ENCODE assay signal across 22 mouse cellular contexts in the genomic region with DNA sequence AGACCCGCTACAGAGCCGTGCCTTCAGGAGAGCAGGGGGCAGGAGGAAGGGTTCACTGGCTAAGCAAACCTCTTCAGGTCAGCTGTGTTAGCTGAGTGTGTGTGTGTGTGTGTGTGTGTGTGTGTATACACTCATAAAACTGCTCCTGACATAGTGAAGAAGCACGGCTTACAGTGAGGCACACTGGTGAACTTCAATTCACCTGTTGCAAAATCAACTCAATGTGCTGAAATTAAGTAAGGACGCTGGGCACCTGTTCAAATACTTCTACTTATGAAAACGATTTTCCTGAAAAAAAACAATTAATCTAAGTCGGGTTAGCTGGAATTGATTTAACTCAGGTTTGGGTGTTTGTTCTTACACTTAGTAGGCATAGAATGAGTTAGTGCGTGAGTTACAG.
DNase-seq lines count a peak whose midpoint lies in the region; ATAC-seq and TF ChIP-seq lines count a peak whose summit lies in the region.
"Had no signal": no experiment of that assay in that cellular context is flagged by ENCODE, and none has a peak within 500 bp of the region (broad histone marks: within the 10 kb centered on the region; RNA-seq: fewer than 3 reads in every experiment).

No protein-coding gene starts in this region.

- intact Hi-C loops in left cerebral cortex, postnatal 25 days (cut with DNase I): no loop called here

- no peaks in the 10 kb centered on the region for H3K36me3 ChIP-seq in liver, postnatal 0 days (replicated peaks; ENCODE audit: insufficient read depth, low read length)
- H3K36me3 ChIP-seq in liver, embryonic 11.5 days (ENCODE audit: control insufficient read depth, insufficient read depth, low read length): no peaks in the 10 kb centered on the region
- H3K36me3 ChIP-seq in lung, embryonic 14.5 days (ENCODE audit: insufficient read depth): no peaks in the 10 kb centered on the region
- no peaks in the 10 kb centered on the region for H3K36me3 ChIP-seq in stomach, postnatal 0 days (ENCODE audit: control insufficient read depth, insufficient read depth, low read length)
- no peaks in the 10 kb centered on the region for H3K36me3 ChIP-seq in midbrain, embryonic 14.5 days (ENCODE audit: control insufficient read depth, insufficient read depth, low read length)
- H3K36me3 ChIP-seq: embryonic facial prominence, embryonic 13.5 days; heart, embryonic 13.5 days; limb, embryonic 10.5 days; liver, embryonic 12.5 days; midbrain, embryonic 10.5 days; neural tube, embryonic 15.5 days had no signal

- no peak for TF ChIP-seq EP300 in liver, postnatal 0 days (IDR thresholded peaks at IDR 0.05; ENCODE audit: low read depth)
- TF ChIP-seq EP300 in stomach, postnatal 0 days (optimal IDR thresholded peaks at IDR 0.05): no peak

- H3K4me2 ChIP-seq in liver, postnatal 0 days (ENCODE audit: low read depth, low read length): no peak overlapping the region
- H3K4me2 ChIP-seq in liver, embryonic 11.5 days: no peak overlapping the region
- no peak overlapping the region for H3K4me2 ChIP-seq in lung, embryonic 14.5 days
- H3K4me2 ChIP-seq in stomach, postnatal 0 days (replicated peaks; ENCODE audit: low read depth): no peak overlapping the region
- no peak overlapping the region for H3K4me2 ChIP-seq in midbrain, embryonic 14.5 days (ENCODE audit: low read length)
- H3K4me2 ChIP-seq: embryonic facial prominence, embryonic 13.5 days; heart, embryonic 13.5 days; liver, embryonic 12.5 days; neural tube, embryonic 15.5 days had no signal

- DNase-seq in liver, postnatal 0 days: no peak
- no peak for DNase-seq in liver, embryonic 11.5 days (ENCODE audit: low spot score)
- peak; percentile 75 for DNase-seq in lung, embryonic 14.5 days
- DNase-seq in lung, postnatal 25 days (ENCODE audit: low spot score): peak; percentile 62
- no peak for DNase-seq in stomach, postnatal 0 days (ENCODE audit: low spot score)
- no peak for DNase-seq in midbrain, embryonic 14.5 days
- DNase-seq in left cerebral cortex, postnatal 25 days (ENCODE audit: low spot score in 2 of 2): no peak
- DNase-seq in heart, adult 18-20 months: no peak
- DNase-seq: adrenal gland, postnatal 36 days; heart, adult 2 months; heart, postnatal 14 days; kidney, adult 8-10 months; kidney, postnatal 10 days; thymus, postnatal 25 days had no signal

- no peak for TF ChIP-seq CTCF in liver, postnatal 0 days (IDR thresholded peaks at IDR 0.05; ENCODE audit: low read depth)
- TF ChIP-seq CTCF in lung, embryonic 14.5 days (IDR thresholded peaks at IDR 0.05; ENCODE audit: low read depth): no peak
- no peak for TF ChIP-seq CTCF in stomach, postnatal 0 days (IDR thresholded peaks at IDR 0.05; ENCODE audit: low read depth)

- H3K4me3 ChIP-seq in liver, postnatal 0 days (ENCODE audit: low read depth, low read length): no peak overlapping the region
- no peak overlapping the region for H3K4me3 ChIP-seq in liver, embryonic 11.5 days (ENCODE audit: low read depth, low read length)
- no peak overlapping the region for H3K4me3 ChIP-seq in lung, embryonic 14.5 days (ENCODE audit: low read depth, low read length)
- no peak overlapping the region for H3K4me3 ChIP-seq in stomach, postnatal 0 days (ENCODE audit: low read depth, low read length)
- no peak overlapping the region for H3K4me3 ChIP-seq in midbrain, embryonic 14.5 days (replicated peaks; ENCODE audit: low read depth, low read length)
- H3K4me3 ChIP-seq: embryonic facial prominence, embryonic 13.5 days; erythroblast, embryonic 14.5 days; heart, adult 2 months; heart, embryonic 13.5 days; limb, embryonic 10.5 days; liver, embryonic 12.5 days; midbrain, embryonic 10.5 days; neural tube, embryonic 15.5 days had no signal

- H3K4me1 ChIP-seq in liver, postnatal 0 days (ENCODE audit: insufficient read depth): 0 out of 2 replicates have a peak, but pooled peaks cover 3% of the 10 kb centered on the region
- no peaks in the 10 kb centered on the region for H3K4me1 ChIP-seq in liver, embryonic 11.5 days (replicated peaks; ENCODE audit: control insufficient read depth, insufficient read depth, low read length)
- H3K4me1 ChIP-seq in lung, embryonic 14.5 days (ENCODE audit: insufficient read depth): no peaks in the 10 kb centered on the region; the same call in 1 of the 2 replicates
- H3K4me1 ChIP-seq in stomach, postnatal 0 days (replicated peaks; ENCODE audit: control insufficient read depth, insufficient read depth): no peaks in the 10 kb centered on the region
- no peaks in the 10 kb centered on the region for H3K4me1 ChIP-seq in midbrain, embryonic 14.5 days (ENCODE audit: control insufficient read depth, insufficient read depth, low read length)
- H3K4me1 ChIP-seq: embryonic facial prominence, embryonic 13.5 days; heart, embryonic 13.5 days; liver, embryonic 12.5 days; midbrain, embryonic 10.5 days; neural tube, embryonic 15.5 days had no signal

- H3K27me3 ChIP-seq in liver, postnatal 0 days (ENCODE audit: insufficient read depth, low read length): 0 out of 2 replicates have a peak, but pooled peaks cover 4% of the 10 kb centered on the region
- no peaks in the 10 kb centered on the region; the same call in 1 of the 2 replicates for H3K27me3 ChIP-seq in liver, embryonic 11.5 days (replicated peaks; ENCODE audit: control insufficient read depth, insufficient read depth, low read length)
- no peaks in the 10 kb centered on the region for H3K27me3 ChIP-seq in lung, embryonic 14.5 days (ENCODE audit: insufficient read depth, low read length)
- H3K27me3 ChIP-seq in stomach, postnatal 0 days (ENCODE audit: control insufficient read depth, insufficient read depth, low read length): no peaks in the 10 kb centered on the region
- no peaks in the 10 kb centered on the region for H3K27me3 ChIP-seq in midbrain, embryonic 14.5 days (ENCODE audit: control insufficient read depth, insufficient read depth, low read length)
- H3K27me3 ChIP-seq: embryonic facial prominence, embryonic 13.5 days had no signal

- peak; percentile 54; the same call in 1 of the 2 replicates for ATAC-seq in liver, postnatal 0 days
- no peak for ATAC-seq in liver, embryonic 11.5 days (replicated peaks; ENCODE audit: low FRiP score)
- ATAC-seq in lung, embryonic 14.5 days (ENCODE audit: insufficient read depth): peak; percentile 84
- ATAC-seq in stomach, postnatal 0 days (ENCODE audit: low FRiP score, low TSS enrichment): peak; percentile 49
- no peak for ATAC-seq in midbrain, embryonic 14.5 days (ENCODE audit: low FRiP score, low TSS enrichment)
- ATAC-seq: forebrain, embryonic 14.5 days; liver, embryonic 12.5 days had no signal

- no peak overlapping the region for H3K27ac ChIP-seq in liver, postnatal 0 days (ENCODE audit: low read depth)
- no peak overlapping the region for H3K27ac ChIP-seq in liver, embryonic 11.5 days (ENCODE audit: low read depth, low read length)
- peak overlapping the region; percentile 77 for H3K27ac ChIP-seq in lung, embryonic 14.5 days (ENCODE audit: low read depth)
- H3K27ac ChIP-seq in stomach, postnatal 0 days (replicated peaks): no peak overlapping the region
- H3K27ac ChIP-seq in midbrain, embryonic 14.5 days (replicated peaks; ENCODE audit: low read depth, low read length): no peak overlapping the region
- H3K27ac ChIP-seq: embryonic facial prominence, embryonic 13.5 days; heart, adult 2 months; heart, embryonic 13.5 days; limb, embryonic 10.5 days; liver, embryonic 12.5 days; midbrain, embryonic 10.5 days; neural tube, embryonic 15.5 days had no signal

- H3K9me3 ChIP-seq in liver, postnatal 0 days (ENCODE audit: low read length): no peaks in the 10 kb centered on the region
- H3K9me3 ChIP-seq in liver, embryonic 11.5 days (ENCODE audit: control insufficient read depth, low read length): no peaks in the 10 kb centered on the region
- no peaks in the 10 kb centered on the region for H3K9me3 ChIP-seq in lung, embryonic 14.5 days (ENCODE audit: low read depth, low read length)
- no peaks in the 10 kb centered on the region for H3K9me3 ChIP-seq in stomach, postnatal 0 days (ENCODE audit: control insufficient read depth, low read length)
- H3K9me3 ChIP-seq in midbrain, embryonic 14.5 days (ENCODE audit: control insufficient read depth, low read length): no peaks in the 10 kb centered on the region
- H3K9me3 ChIP-seq: embryonic facial prominence, embryonic 13.5 days; heart, embryonic 13.5 days; limb, embryonic 10.5 days; liver, embryonic 12.5 days; midbrain, embryonic 10.5 days; neural tube, embryonic 15.5 days had no signal

- 60% methylated on average over 7 of the region's 7 CpGs for WGBS in liver, postnatal 0 days (ENCODE audit: insufficient replicate concordance)
- 70% methylated on average over 7 of the region's 7 CpGs for WGBS in liver, embryonic 11.5 days
- 53% methylated on average over 7 of the region's 7 CpGs for WGBS in lung, embryonic 14.5 days
- 48% methylated on average over 7 of the region's 7 CpGs for WGBS in stomach, postnatal 0 days
- WGBS in midbrain, embryonic 14.5 days: 87% methylated on average over 7 of the region's 7 CpGs

- H3K9ac ChIP-seq in liver, postnatal 0 days (replicated peaks): no peak overlapping the region
- H3K9ac ChIP-seq in liver, embryonic 11.5 days (ENCODE audit: low read depth, low read length): no peak overlapping the region
- H3K9ac ChIP-seq in lung, embryonic 14.5 days: no peak overlapping the region
- no peak overlapping the region for H3K9ac ChIP-seq in stomach, postnatal 0 days (ENCODE audit: low read length)
- H3K9ac ChIP-seq in midbrain, embryonic 14.5 days (replicated peaks; ENCODE audit: low read length): no peak overlapping the region
- H3K9ac ChIP-seq: embryonic facial prominence, embryonic 13.5 days; heart, embryonic 13.5 days; liver, embryonic 12.5 days; neural tube, embryonic 15.5 days had no signal

Comparison
In these comparisons a context has a peak if more than half of its experiments do, and no peak if none do; other contexts are left out.
1. ATAC-seq: peak in liver, postnatal 0 days (single experiment), lung, embryonic 14.5 days (single experiment) and stomach, postnatal 0 days (single experiment); none in liver, embryonic 11.5 days (single experiment) and midbrain, embryonic 14.5 days (single experiment).
2. DNase-seq: peak in lung, embryonic 14.5 days (single experiment) and lung, postnatal 25 days (single experiment); none in liver, postnatal 0 days (single experiment), liver, embryonic 11.5 days (single experiment), stomach, postnatal 0 days (single experiment), midbrain, embryonic 14.5 days (single experiment), left cerebral cortex, postnatal 25 days (0 of 2) and heart, adult 18-20 months (0 of 2).